Mouse (Mus musculus) intestine, postnatal 0 days (tissue): Measurements from ENCODE around the gene Ddt. TPM values are rescaled to one million over a fixed set of nuclear protein-coding genes. Genes with fewer than 3 reads are reported as not detected.

Experiments used
- ATAC-seq: fragments of 200-750 bp; cut with Nextera tagmentation; 2 replicates; pipeline ENCODE4 v1.8.0; 2017; ENCODE audit warnings: mild to moderate bottlenecking, moderate TSS enrichment, moderate library complexity
- H3K27ac ChIP-seq: fragments of 300-500 bp; sonication (generic); 2 replicates; pipeline ENCODE4 v1.5.1; 2014; ENCODE audit warnings: mild to moderate bottlenecking, low read depth, low read length, moderate library complexity
- H3K27me3 ChIP-seq: fragments of 300-500 bp; sonication (generic); replicated peaks from 2 replicates; pipeline ENCODE4 v1.6.1; 2014; ENCODE audit warnings: low read length, mixed read lengths; ENCODE audit not compliant: control insufficient read depth, insufficient read depth
- H3K36me3 ChIP-seq: fragments of 300-500 bp; sonication (generic); 2 replicates; pipeline ENCODE4 v1.6.1; 2014; ENCODE audit warnings: mild to moderate bottlenecking, moderate library complexity; ENCODE audit not compliant: control insufficient read depth, insufficient read depth
- H3K4me1 ChIP-seq: fragments of 300-500 bp; sonication (generic); replicated peaks from 2 replicates; pipeline ENCODE4 v1.6.1; 2014; ENCODE audit warnings: antibody characterized with exemption, low read length, mixed read lengths; ENCODE audit not compliant: control insufficient read depth, insufficient read depth
- H3K4me2 ChIP-seq: fragments of 300-500 bp; sonication (generic); replicated peaks from 2 replicates; pipeline ENCODE4 v1.6.1; 2014; ENCODE audit warnings: low read depth, mild to moderate bottlenecking, moderate library complexity
- H3K4me3 ChIP-seq: fragments of 300-500 bp; sonication (generic); 2 replicates; pipeline ENCODE4 v1.5.1; 2014; ENCODE audit warnings: low read depth, low read length
- H3K9ac ChIP-seq: fragments of 300-500 bp; sonication (generic); 2 replicates; pipeline ENCODE4 v1.6.1; 2014; ENCODE audit warnings: mild to moderate bottlenecking, low read depth, low read length
- H3K9me3 ChIP-seq: fragments of 300-500 bp; sonication (generic); 2 replicates; pipeline ENCODE4 v1.6.1; 2016; ENCODE audit warnings: mixed run types; ENCODE audit not compliant: control insufficient read depth
- CTCF ChIP-seq: sonication (generic); IDR thresholded peaks from 2 replicates; pipeline ENCODE4 v1.5.1; 2016; ENCODE audit warnings: low read depth, mild to moderate bottlenecking, control low read depth, antibody characterized with exemption, moderate library complexity
- WGBS: fragments of 180-500 bp; shearing (Covaris S2); extraction: QIAGEN DNeasy Blood & Tissue Kit; methylation state at CpG from one replicate; pipeline ENCODE4 v1.1.7; 2014; 5-methylcytosine and 5-hydroxymethylcytosine counted together
- polyA plus RNA-seq: library from polyadenylated mRNA; unstranded; fragments of >200 nt; fragmentation: Nextera tagmentation; extraction: Ambion mirVana; gene quantifications from 2 replicates; pipeline ENCODE4 v1.2.1, GENCODE M21; 2015

Gene Ddt
- polyA plus RNA-seq, 1 experiment from 2014 or later, result 122 TPM

DNA sequence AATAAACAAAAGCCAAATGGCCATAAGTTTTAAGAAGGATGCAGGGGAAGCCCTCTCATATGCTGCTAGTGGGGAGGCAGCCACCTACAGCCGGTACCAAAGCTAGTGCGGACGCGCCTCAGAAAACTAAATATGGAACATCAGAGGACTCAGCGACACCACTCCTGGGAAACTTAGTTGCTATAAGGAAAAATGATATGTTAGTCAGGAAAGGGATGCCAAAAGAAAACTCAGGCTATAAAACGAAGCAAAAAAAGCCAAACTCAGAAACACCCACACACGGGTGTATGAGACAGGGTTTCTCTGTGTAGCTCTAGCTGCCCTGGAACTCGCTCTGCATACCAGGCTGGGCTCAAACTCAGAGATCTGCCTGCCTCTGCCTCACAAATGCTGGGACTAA is 15.1 kb upstream of the Ddt start:
- 92% methylated on average over 8 of the region's 8 CpGs for WGBS
- Histone ChIP-seq H3K4me2 (no peak overlapping the region), H3K9ac (no peak overlapping the region), H3K4me1 (no peaks in the 10 kb centered on the region), H3K27ac (no peak overlapping the region), H3K9me3 (no peaks in the 10 kb centered on the region), H3K36me3 (no peaks in the 10 kb centered on the region), H3K4me3 (no peak overlapping the region), H3K27me3 (no peaks in the 10 kb centered on the region)
- no peak for TF ChIP-seq CTCF
- ATAC-seq, result no peak

DNA sequence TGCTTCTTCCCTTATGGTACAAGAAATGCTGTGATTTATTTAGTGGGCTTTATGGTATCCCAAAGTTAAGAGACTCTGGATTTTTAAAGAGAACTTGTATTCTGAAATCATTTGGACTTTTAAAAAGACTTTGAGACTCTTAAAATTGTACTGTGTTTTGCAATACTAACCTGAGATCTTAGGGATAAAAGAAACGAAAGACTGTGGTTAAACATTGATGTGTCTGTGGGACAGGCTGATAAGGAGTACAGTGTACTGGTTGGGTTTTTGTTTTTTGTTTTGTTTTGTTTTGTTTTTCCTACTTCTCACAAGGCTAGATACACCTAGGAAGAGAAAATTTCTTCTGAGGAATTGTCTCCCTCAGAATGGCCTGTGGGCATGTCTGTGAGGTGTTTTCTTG is 12.2 kb upstream of the Ddt start:
- WGBS, result 21% methylated on average over 1 of the region's 1 CpGs
- no peak overlapping the region for H3K4me2 ChIP-seq
- H3K4me1 ChIP-seq, result 0 out of 2 replicates have a peak, but pooled peaks cover 2% of the 10 kb centered on the region
- H3K27me3 ChIP-seq, result no peaks in the 10 kb centered on the region
- H3K9ac ChIP-seq, result no peak overlapping the region
- ATAC-seq, result no peak
- no peaks in the 10 kb centered on the region for H3K9me3 ChIP-seq
- TF ChIP-seq CTCF, result no peak
- H3K27ac ChIP-seq, result no peak overlapping the region
- no peak overlapping the region for H3K4me3 ChIP-seq
- H3K36me3 ChIP-seq, result no peaks in the 10 kb centered on the region

DNA sequence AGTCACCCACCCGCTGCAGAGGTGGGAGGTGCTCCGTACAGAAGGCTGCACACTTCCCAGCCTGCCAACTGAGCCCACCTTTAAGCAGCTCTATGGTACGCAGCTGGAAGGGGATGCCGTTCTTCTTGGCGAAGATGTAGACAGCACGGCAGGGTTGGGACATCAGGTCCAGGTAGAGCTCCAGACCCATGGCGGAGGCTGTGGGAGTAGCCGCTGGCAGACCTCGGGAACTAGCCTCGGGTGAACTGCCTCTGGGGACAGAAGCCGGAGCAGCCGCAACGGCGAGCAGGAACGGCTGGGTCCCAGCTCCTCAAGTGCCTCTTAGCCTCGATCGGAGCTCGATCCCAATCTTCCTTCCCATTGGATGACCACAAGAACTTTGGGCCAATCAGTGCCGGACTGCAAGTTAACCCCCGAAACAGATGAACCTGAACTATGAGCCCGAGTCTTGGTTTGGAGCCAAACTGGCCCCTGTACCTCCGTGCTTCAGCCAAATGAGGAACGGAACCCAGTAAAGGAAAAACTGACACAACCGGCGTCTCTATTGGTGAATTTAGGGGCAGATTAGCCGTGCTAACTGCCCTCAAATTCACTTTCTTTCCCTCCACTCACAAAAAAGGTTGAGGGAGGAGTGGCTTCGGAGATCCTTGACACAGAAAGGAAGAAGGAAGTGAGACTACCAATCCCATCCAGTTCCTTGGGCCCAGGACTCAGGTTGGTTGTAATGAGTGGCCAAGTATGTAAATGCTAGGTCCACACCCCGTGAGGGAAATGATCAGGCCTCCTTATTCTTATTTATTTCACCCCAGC is 7.8 kb upstream of the Ddt start, which contains the start of the genes Gm20441 and Gstt3:
Gene Gm20441 (minus strand): TSS at position 186 of the 810 bp plus-strand sequence.
Gene Gstt3 (minus strand): TSS at position 646 of the 810 bp plus-strand sequence.
- TF ChIP-seq CTCF, result no peak
- peak; percentile 92 for ATAC-seq
- under 1% methylated on average over 28 of the region's 28 CpGs for WGBS
- Histone ChIP-seq H3K36me3 (no peaks in the 10 kb centered on the region), H3K27me3 (no peaks in the 10 kb centered on the region), H3K27ac (peak within 1 kb of the TSS; percentile 84), H3K9me3 (no peaks in the 10 kb centered on the region), H3K4me3 (peak within 1 kb of the TSS; percentile 60), H3K4me2 (peak within 1 kb of the TSS; percentile 87), H3K9ac (peak within 1 kb of the TSS; percentile 59), H3K4me1 (0 out of 2 replicates have a peak, but pooled peaks cover 4% of the 10 kb centered on the region)

DNA sequence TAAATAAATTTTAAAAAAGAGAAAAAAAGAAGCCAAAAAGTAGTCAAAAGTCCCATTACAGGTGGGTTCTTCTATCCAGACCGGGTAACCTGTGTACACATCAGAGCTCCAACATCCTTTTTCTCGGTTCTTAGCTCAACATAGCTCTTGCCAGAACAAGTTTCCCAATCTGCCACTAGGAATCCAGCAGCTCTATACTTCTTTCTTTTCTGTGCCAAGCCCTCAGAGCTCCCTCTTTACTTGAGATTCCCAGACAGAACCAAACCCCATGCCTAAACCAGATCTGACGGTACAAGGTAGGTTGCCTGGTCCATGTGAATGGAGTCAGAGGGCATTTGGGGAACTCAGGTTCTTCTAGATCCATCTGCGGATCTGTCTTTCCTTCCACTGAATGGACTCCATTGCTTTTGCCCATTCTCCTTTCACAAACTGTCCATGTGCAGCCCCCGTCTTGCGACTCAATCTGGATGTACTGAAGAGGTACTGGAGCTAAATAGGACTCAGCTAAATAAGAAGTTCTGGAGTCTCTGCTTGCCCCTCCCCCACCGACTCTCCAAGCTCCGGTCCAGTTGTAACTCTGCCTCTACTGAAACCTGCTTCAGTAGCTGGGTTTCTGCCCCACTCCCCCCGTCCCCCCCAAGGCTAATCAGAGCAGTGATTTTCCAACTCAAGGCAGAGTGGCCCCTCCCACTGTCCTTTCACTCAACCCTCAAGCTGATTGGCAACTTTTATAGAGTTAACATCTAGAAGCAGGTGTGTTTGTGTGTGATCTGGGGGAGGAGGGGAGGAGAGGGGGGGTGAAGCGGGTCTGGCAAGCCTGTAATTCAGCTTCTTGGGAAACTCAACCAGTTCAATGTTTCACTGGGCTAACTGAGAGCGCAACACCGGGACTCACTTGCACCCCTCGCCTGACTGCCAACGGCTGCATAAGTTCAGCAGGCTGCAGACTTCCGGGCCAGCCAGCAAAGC is 6.3 kb upstream of the Ddt start:
- Histone ChIP-seq H3K27ac (no peak overlapping the region), H3K9me3 (no peaks in the 10 kb centered on the region), H3K27me3 (no peaks in the 10 kb centered on the region), H3K4me2 (peak overlapping the region; percentile 87), H3K4me1 (0 out of 2 replicates have a peak, but pooled peaks cover 4% of the 10 kb centered on the region), H3K36me3 (no peaks in the 10 kb centered on the region; the same call in 1 of the 2 replicates), H3K9ac (no peak overlapping the region), H3K4me3 (peak overlapping the region; percentile 60)
- TF ChIP-seq CTCF, result no peak
- 35% methylated on average over 15 of the region's 15 CpGs for WGBS
- ATAC-seq, result peak; percentile 17; the same call in 1 of the 2 replicates

DNA sequence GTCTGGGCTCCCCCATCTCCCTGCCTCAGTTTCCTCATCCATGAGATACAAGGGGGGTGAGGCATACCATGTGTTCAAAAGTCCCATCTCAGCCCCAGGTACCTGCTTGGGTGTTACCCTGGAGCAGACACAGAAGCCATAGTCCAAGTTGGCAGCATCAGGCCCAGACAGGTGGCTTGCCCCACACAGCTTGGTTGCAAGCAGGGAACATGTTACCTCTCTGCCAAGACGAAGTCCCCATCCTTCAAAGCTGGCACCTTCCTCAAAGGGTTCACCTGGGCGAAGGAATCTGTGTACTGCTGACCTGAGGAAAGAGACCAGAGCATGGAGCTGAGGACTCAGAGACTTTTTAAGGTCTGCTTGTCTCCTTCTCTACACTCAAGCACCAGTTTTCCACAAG is 4.7 kb upstream of the Ddt start:
- Histone ChIP-seq H3K9me3 (no peaks in the 10 kb centered on the region), H3K27me3 (no peaks in the 10 kb centered on the region), H3K4me2 (no peak overlapping the region), H3K36me3 (no peaks in the 10 kb centered on the region; the same call in 1 of the 2 replicates), H3K4me3 (no peak overlapping the region), H3K27ac (no peak overlapping the region), H3K9ac (no peak overlapping the region), H3K4me1 (0 out of 2 replicates have a peak, but pooled peaks cover 4% of the 10 kb centered on the region)
- no peak for ATAC-seq
- no peak for TF ChIP-seq CTCF
- WGBS, result 84% methylated on average over 2 of the region's 2 CpGs

DNA sequence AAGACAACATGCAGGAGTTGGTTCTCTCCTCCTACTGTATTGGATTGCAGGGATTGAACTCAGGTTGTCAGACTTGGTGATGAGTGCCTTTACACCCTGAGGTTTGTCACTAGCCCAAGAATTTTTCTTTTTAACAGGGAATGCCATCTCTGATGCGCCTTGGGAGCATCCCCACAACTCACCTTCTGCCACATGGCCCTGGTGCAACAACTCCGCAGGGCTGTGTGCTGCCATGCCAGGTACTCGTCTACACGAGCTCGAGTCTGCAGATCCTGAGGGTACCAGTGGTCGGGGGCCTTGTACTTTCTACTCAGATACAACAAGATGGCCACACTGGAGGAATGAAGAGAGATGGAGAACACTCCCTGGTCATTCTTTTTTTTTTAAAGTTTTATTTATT is 3.3 kb upstream of the Ddt start:
- Histone ChIP-seq H3K4me2 (no peak overlapping the region), H3K4me3 (no peak overlapping the region), H3K27ac (no peak overlapping the region), H3K4me1 (peaks cover 4% of the 10 kb centered on the region; the same call in 1 of the 2 replicates), H3K9me3 (no peaks in the 10 kb centered on the region), H3K36me3 (no peaks in the 10 kb centered on the region; the same call in 1 of the 2 replicates), H3K9ac (no peak overlapping the region), H3K27me3 (no peaks in the 10 kb centered on the region)
- WGBS, result 92% methylated on average over 6 of the region's 6 CpGs
- no peak for ATAC-seq
- TF ChIP-seq CTCF, result no peak
